Mouse (Mus musculus) CH12.LX (cell line): ENCODE measurements at regions not wholly inside any gene's neighbourhood (a gene's known extent, or its start where the extent isn't known, plus 50 kb on each side); places are given as distances from the start of the nearest gene placed in this dataset.

Source experiments
- CHD2 ChIP-seq: IDR thresholded peaks from 2 replicates; pipeline ENCODE4 v1.6.1; 2011; ENCODE audit warnings: low read length, improper control_type of control experiment
- CTCF ChIP-seq, 2 experiments: IDR thresholded peaks in 1 of 2; conservative IDR thresholded peaks in 1 of 2; 2 replicates each; pipeline ENCODE4 v1.5.1; 2011 to 2012; ENCODE audit warnings: low read depth in 2 of 2, low read length in 2 of 2, improper control_type of control experiment in 1 of 2, inconsistent platforms in 1 of 2, mild to moderate bottlenecking in 1 of 2, moderate library complexity in 1 of 2
- ELF1 ChIP-seq: IDR thresholded peaks from 2 replicates; pipeline ENCODE4 v1.6.1; 2014; ENCODE audit warnings: low read depth, mild to moderate bottlenecking, inconsistent platforms, low read length, improper control_type of control experiment
- ETS1 ChIP-seq: conservative IDR thresholded peaks from 2 replicates; pipeline ENCODE4 v1.6.1; 2012; ENCODE audit warnings: low read depth, mild to moderate bottlenecking, inconsistent platforms, low read length, improper control_type of control experiment, moderate library complexity
- JUN ChIP-seq: IDR thresholded peaks from 2 replicates; pipeline ENCODE4 v1.6.1; 2011; ENCODE audit warnings: low read depth, mild to moderate bottlenecking, low read length, improper control_type of control experiment, moderate library complexity; ENCODE audit not compliant: insufficient read depth
- KAT2A ChIP-seq: IDR thresholded peaks from 2 replicates; pipeline ENCODE4 v1.6.1; 2012; ENCODE audit warnings: low read length, improper control_type of control experiment, inconsistent platforms; ENCODE audit not compliant: insufficient replicate concordance
- POLR2A ChIP-seq: IDR thresholded peaks from 2 replicates; pipeline ENCODE4 v1.6.1; 2011; ENCODE audit warnings: low read depth, mild to moderate bottlenecking, improper control_type of control experiment, low read length
- POLR2AphosphoS2 ChIP-seq: IDR thresholded peaks from 2 replicates; pipeline ENCODE4 v1.6.1; 2011; ENCODE audit warnings: low read depth, low read length, improper control_type of control experiment
- RCOR1 ChIP-seq: conservative IDR thresholded peaks from 2 replicates; pipeline ENCODE4 v1.6.1; 2012; ENCODE audit warnings: low read depth, mild to moderate bottlenecking, inconsistent platforms, low read length, improper control_type of control experiment
- TBP ChIP-seq: conservative IDR thresholded peaks from 2 replicates; pipeline ENCODE4 v1.6.1; 2011; ENCODE audit warnings: low read depth, low read length, improper control_type of control experiment
- ZNF384 ChIP-seq: IDR thresholded peaks from 2 replicates; pipeline ENCODE4 v1.6.1; 2012; ENCODE audit warnings: low read depth, low read length, improper control_type of control experiment, inconsistent platforms

DNA sequence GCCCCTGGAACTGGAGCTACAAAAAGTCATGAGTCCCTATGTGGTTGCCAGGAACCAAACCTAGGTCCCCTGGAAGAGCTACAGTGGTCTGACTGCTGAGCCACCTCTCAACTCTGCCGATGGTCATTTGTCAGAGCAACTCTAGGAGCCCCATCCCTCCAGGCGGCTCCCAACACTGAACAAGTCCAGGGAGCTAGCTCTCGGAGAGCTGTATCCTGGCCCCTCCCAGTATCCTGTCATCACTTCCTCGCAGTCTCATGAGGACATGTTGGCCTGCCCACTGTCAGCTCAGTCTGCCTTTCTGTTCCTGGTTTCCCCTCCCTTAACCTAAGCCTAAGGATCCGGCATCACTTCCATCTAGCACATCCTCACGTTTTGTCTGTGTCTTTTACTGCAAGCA, 64.5 kb upstream of the Adgre5 start:
- no peak for TF ChIP-seq ETS1
- no peak for TF ChIP-seq ZNF384
- TF ChIP-seq ELF1: no peak
- TF ChIP-seq POLR2A: no peak
- TF ChIP-seq KAT2A: no peak
- TF ChIP-seq CTCF (conservative IDR thresholded peaks at IDR 0.05 in 1 of 2, IDR thresholded peaks at IDR 0.05 in 1 of 2; ENCODE audit: low read depth in 2 of 2, low read length in 2 of 2): no peak
- no peak for TF ChIP-seq CHD2
- TF ChIP-seq POLR2AphosphoS2: no peak
- no peak for TF ChIP-seq RCOR1
- no peak for TF ChIP-seq TBP
- TF ChIP-seq JUN: no peak
